Mouse (Mus musculus) CD4-positive naive resting alpha-beta T cell, adult 76 days (primary cell): ENCODE data around the gene 1700020L24Rik. TPM values are rescaled to one million over a fixed set of nuclear protein-coding genes. Genes with fewer than 3 reads are reported as not detected.

Source experiments
- total RNA-seq: library from RNA; stranded (reverse); gene quantifications from one replicate; pipeline ENCODE4 v1.2.4, GENCODE M21; 2023

Gene 1700020L24Rik
- total RNA-seq, result not detected

DNA sequence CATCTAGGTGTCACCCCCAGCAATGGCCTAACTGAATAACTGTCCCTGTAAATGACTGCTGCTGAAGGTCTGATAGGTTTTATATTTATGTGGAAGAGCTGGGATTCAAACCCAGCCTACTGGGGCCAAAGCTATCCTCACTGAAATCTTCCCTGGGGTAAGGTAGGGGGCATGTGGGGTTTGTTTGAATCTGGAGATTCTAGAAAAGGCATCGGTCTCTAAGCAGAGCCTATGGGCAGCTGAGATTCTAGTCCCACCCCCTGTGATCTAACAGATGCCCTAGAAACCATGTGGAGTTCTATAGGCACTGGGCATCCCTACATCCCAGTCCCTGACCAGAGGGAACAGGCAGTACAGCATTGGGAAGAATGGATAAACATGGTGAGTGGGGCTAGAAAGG lies at the start of gene 1700020L24Rik:
TSS of gene 1700020L24Rik (plus strand) at position 301 of the 400 bp plus-strand sequence.

DNA sequence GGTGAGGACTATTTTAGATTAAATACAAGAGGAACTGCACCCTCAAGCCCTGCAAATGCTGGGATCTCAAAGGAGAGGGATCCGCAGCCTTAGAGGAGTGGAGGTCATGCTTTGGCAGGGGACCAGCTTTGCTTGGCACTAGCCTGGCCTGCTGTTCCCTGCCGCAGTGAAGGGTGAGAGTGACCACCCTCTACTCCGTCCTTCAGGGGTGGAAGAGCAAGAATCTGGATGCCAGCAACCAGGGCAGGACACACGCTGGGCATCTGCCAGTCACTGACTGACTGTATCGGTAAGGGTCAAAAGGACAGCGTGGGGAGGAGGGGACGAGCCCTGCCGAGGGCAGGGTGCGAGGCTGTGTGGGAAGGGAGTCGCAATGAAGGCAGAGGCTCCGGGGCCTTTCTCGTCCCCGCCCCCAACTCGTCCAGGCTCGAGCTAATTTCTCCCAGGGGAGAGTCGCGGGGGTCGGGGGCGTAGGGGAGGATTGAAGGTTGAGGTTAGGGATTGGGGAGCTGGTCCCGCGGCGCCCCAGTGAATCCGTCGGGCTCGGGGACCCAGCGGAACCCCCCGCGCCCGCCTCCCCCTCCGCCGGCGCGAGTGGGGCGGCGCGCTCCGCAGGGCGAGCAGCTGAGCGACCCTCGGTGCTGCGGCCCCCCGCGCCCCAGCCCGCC lies 28.3 kb upstream of the 1700020L24Rik start, which contains the start of gene Rasl10b:
TSS of gene Rasl10b (plus strand) at position 51 of the 668 bp plus-strand sequence.

DNA sequence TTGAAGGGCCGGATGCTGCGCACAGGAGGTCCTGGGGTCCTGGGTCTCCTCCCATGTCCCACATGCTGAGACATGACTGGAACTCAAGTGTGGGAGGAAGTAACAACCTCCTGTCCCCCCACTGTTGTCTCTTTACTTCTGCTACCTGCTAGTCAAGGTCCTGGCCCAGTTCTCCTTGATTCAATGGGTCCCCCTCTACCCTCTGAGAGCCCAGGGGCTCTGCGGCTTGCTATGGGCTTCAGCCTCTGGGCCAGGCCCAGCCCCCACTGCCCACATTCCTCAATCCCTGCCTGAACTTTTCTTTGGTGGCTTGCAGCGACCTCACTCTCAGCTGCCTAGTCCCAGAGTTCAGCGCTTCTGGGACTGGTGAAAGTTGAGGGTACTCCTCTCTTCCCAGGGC lies 8.1 kb upstream of the 1700020L24Rik start, which contains the start of gene Gas2l2:
TSS of gene Gas2l2 (minus strand) at position 101 of the 400 bp plus-strand sequence.

DNA sequence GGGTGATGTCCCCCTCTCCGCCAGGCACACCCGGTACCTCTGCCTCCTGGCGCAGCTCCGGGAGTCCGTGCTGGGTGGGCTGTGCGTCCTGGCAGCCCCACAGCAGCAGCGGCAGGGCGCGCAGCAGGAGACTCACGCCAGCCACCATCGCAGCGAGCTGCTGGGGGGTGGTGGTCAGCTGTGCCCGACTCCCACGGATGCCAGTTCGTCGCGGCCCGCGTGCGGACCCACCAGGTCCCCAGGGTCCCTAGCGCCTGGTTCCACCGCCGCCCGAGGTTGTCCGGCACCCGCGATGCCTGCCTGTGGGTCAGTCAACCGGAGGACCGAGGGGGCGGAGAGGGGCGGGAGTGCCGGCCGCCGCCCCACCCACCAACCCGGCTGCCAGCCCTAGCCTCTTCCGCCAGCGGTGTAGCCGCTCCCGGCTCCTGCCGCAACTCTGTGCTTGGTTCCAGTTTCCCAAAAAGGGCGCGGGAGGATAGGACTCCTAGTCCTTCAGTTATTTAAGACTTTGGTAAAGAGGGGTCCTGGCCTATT lies 25.3 kb downstream of the 1700020L24Rik start, which contains the start of gene Mmp28:
TSS of gene Mmp28 (minus strand) at position 361 of the 534 bp plus-strand sequence.

DNA sequence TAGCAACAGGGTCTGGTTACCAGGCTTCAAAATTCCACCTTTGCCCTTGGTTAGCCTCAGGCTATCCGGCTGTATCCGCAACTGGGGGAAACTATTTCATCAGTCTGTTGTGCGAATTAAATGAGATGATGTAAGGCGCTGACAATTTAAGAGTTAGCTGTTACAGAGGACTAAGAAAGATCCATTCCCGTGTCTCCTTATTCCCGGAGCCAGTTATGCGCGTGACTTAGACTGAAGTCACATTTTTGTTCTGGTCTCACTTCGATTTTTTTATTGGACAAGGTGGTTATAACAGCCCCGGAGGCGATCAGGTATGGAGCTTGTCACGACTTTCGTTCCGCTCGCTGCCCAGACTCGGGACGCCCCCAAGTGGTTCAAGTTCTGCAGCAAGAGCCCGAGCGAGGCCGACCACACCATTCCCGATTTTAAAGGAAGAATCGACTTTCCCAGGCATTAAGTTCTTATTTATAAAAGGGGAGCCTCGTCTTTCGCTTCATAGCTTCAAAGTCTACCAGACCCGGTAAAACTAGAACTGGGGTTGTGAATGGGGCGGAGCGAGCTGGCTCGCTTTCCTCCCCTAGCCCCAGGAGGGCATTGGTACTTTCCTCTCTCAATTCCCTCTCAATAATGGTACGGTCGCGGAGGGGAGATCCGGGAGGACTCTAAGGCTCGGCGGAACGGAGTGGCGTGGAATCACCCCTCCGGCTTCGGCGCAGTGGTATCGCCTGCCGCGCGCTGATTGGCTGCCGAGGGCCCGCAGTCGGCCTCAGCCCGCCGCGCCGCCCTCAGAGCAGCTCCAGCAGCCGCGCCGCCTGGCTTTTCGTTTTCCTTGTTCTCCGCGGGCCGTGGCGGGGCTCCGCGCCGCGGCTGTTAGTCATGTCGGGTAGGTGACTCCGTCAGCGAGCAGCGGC lies 35.1 kb downstream of the 1700020L24Rik start, which contains the start of gene Taf15:
TSS of gene Taf15 (plus strand) at position 763 of the 911 bp plus-strand sequence.

Other genes starting within 250 kb of the 1700020L24Rik start
- gene Slfn3, start 246.3 kb upstream of the 1700020L24Rik start, total RNA-seq, result 4.8 TPM
- gene Slfn14, start 151.0 kb upstream of the 1700020L24Rik start, total RNA-seq, result 0.64 TPM
- 80.6 TPM for gene Ap2b1, start 138.7 kb upstream of the 1700020L24Rik start, total RNA-seq
- 14.5 TPM for gene Pex12, start 135.1 kb upstream of the 1700020L24Rik start, total RNA-seq
- gene Rasl10b, start 28.5 kb upstream of the 1700020L24Rik start, total RNA-seq, result 0.35 TPM
- gene Gas2l2, start 8.2 kb upstream of the 1700020L24Rik start, total RNA-seq, result not detected
- not detected for gene Mmp28, start 25.4 kb downstream of the 1700020L24Rik start, total RNA-seq
- 141 TPM for gene Taf15, start 35.4 kb downstream of the 1700020L24Rik start, total RNA-seq
- not detected for gene Heatr9, start 84.5 kb downstream of the 1700020L24Rik start, total RNA-seq
- 52.5 TPM for gene Ccl5, start 92.8 kb downstream of the 1700020L24Rik start, total RNA-seq
- gene Ccl9, start 141.0 kb downstream of the 1700020L24Rik start, total RNA-seq, result 0.44 TPM
- 5.0 TPM for gene Ccl6, start 155.4 kb downstream of the 1700020L24Rik start, total RNA-seq
- gene Rpl9-ps1, start 207.9 kb downstream of the 1700020L24Rik start, total RNA-seq, result not detected
- gene Ccl3, start 211.7 kb downstream of the 1700020L24Rik start, total RNA-seq, result 12.7 TPM
- 11.0 TPM for gene Ccl4, start 224.9 kb downstream of the 1700020L24Rik start, total RNA-seq